Mouse (Mus musculus): ENCODE measurements around the gene Vwa1. TPM values are rescaled to one million over a fixed set of nuclear protein-coding genes. Genes with fewer than 3 reads are reported as not detected.

The Vwa1 gene
- total and polyA plus RNA-seq, 3 experiments = 0.33 to 0.42 TPM; not detected in 1

DNA sequence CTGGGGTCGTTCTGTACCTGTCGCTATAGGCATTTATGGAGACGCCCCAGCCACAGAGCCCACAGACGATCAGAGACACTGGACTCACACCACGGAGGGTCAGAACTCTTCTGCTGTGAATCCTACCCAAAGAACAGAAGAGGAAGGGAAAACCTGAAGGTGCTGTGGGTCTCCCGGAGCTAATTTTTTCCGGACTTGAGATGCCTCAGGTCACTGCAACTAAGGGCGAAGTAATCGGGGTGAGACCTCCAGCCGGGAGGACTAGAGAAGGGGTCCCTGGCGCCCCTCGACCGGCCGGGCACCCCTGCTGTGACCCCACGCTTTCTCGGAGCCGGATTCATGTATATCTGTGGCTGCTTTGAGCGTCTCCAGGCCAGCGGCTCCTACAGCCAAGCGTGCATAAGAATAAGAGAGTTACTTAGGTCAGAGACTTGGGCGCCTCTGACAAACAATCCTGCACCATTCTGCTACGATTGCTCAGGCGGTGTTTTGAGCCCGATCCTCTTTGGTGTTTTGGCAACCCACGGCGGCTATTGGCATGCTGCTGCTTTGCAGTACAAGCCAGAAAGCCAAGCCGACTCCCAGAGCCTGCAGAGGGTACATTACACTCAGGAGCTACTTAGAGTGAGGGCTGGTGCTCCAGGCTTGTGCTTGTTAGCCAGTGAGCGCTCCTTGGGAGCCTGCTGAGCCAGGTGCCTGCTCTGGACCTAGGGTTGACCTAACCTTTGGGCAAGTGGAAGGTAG, 13.0 kb downstream of the Vwa1 start:
- H3K4me1 ChIP-seq (ENCODE audit: control insufficient read depth in 1 of 2, insufficient read depth in 2 of 2, low read length in 2 of 2) = peaks cover 4 to 16% of the 10 kb centered on the region in 2 experiments
- peak overlapping the region; percentile 86 for H3K9ac ChIP-seq (ENCODE audit: control insufficient read depth, low read depth, low read length, poor library complexity, severe bottlenecking)
- no peak for TF ChIP-seq HCFC1 (IDR thresholded peaks at IDR 0.05; ENCODE audit: low read depth, low read length)
- no peak for TF ChIP-seq ZC3H11A (IDR thresholded peaks at IDR 0.05; ENCODE audit: low read depth, low read length)
- no peak; the same call in 1 of the 2 replicates for TF ChIP-seq TBP (IDR thresholded peaks at IDR 0.05; ENCODE audit: low read depth, low read length)
- no peak for TF ChIP-seq CHD2 (IDR thresholded peaks at IDR 0.05; ENCODE audit: low read length)
- TF ChIP-seq ZNF384 (IDR thresholded peaks at IDR 0.05; ENCODE audit: low read depth, low read length) = no peak
- TF ChIP-seq NRF1 (IDR thresholded peaks at IDR 0.05; ENCODE audit: insufficient read depth, low read depth, low read length, poor library complexity, severe bottlenecking) = no peak
- no peak for TF ChIP-seq E2F4 (IDR thresholded peaks at IDR 0.05; ENCODE audit: borderline replicate concordance, low read depth, low read length)
- no peak for TF ChIP-seq ETS1 (IDR thresholded peaks at IDR 0.05; ENCODE audit: low read depth, low read length)
- no peak for TF ChIP-seq RCOR1 (IDR thresholded peaks at IDR 0.05; ENCODE audit: low read depth, low read length)
- 0 out of 2 replicates have a peak, but pooled peaks have one; percentile 37 for TF ChIP-seq UBTF (IDR thresholded peaks at IDR 0.05; ENCODE audit: borderline replicate concordance, insufficient read depth, low read depth, low read length)
- no peak for TF ChIP-seq JUND (IDR thresholded peaks at IDR 0.05; ENCODE audit: low read depth, low read length)
- 0 out of 2 replicates have a peak, but pooled peaks have one; percentile 29 for TF ChIP-seq CHD1 (IDR thresholded peaks at IDR 0.05; ENCODE audit: low read depth, low read length)
- TF ChIP-seq RAD21 (IDR thresholded peaks at IDR 0.05; ENCODE audit: low read depth, low read length) = no peak
- TF ChIP-seq EP300 (IDR thresholded peaks at IDR 0.05; ENCODE audit: low read depth in 1 of 2, low read length in 2 of 2) = no peak
- TF ChIP-seq BHLHE40 (IDR thresholded peaks at IDR 0.05; ENCODE audit: borderline replicate concordance, low read depth, low read length) = no peak
- no peak for TF ChIP-seq USF2 (IDR thresholded peaks at IDR 0.05; ENCODE audit: borderline replicate concordance in 1 of 2, insufficient read depth in 1 of 2, low read depth in 1 of 2, low read length in 2 of 2)
- peak; percentile 18; the same call in 1 of the 2 replicates for TF ChIP-seq MXI1 (IDR thresholded peaks at IDR 0.05; ENCODE audit: low read depth, low read length)
- H3K27me3 ChIP-seq (ENCODE audit: control insufficient read depth in 1 of 2, insufficient read depth in 2 of 2, low read length in 2 of 2) = no peaks in the 10 kb centered on the region
- H3K9me3 ChIP-seq (replicated peaks; ENCODE audit: insufficient read depth, low read length) = no peaks in the 10 kb centered on the region
- DNase-seq (ENCODE audit: low read depth, low spot score) = peak; percentile 79
- peak overlapping the region; percentile 63 for H3K27ac ChIP-seq (ENCODE audit: control insufficient read depth, low read depth, low read length)
- H3K79me2 ChIP-seq (ENCODE audit: control insufficient read depth, insufficient read depth, low read length, poor library complexity) = peaks cover 44% of the 10 kb centered on the region
- H3K36me3 ChIP-seq (ENCODE audit: control insufficient read depth in 1 of 2, insufficient read depth in 2 of 2, low read length in 2 of 2) = peaks cover 0 to 18% of the 10 kb centered on the region in 2 experiments; a peak in 3 of 4 replicates
- H3K4me3 ChIP-seq (ENCODE audit: control insufficient read depth in 1 of 2, insufficient read depth in 1 of 2, low read depth in 2 of 2, low read length in 2 of 2) = peak overlapping the region; percentile 72 to 81

Data from MEL (cell line).